Mouse (Mus musculus) heart, adult 2 months (tissue): ENCODE results near the gene Prdm15. TPM values are rescaled to one million over a fixed set of nuclear protein-coding genes. Genes with fewer than 3 reads are reported as not detected.

ENCODE experiments used
- DNase-seq, 2 experiments: peaks; one replicate each; pipeline ENCODE4 v3.0.0; 2021
- H3K27ac ChIP-seq: fragments of 200-600 bp; 2 replicates; pipeline ENCODE4 v1.8.1; 2022
- H3K27me3 ChIP-seq: fragments of 200-500 bp; 2 replicates; pipeline ENCODE4 v1.6.1; 2012; ENCODE audit warnings: mild to moderate bottlenecking, low read length, inconsistent platforms, mixed read lengths; ENCODE audit not compliant: control insufficient read depth, insufficient read depth
- H3K36me3 ChIP-seq: fragments of 200-500 bp; 2 replicates; pipeline ENCODE4 v1.6.1; 2012; ENCODE audit warnings: low read length, inconsistent platforms; ENCODE audit not compliant: control insufficient read depth, insufficient read depth
- H3K4me1 ChIP-seq: fragments of 200-500 bp; 2 replicates; pipeline ENCODE4 v1.6.1; 2011; ENCODE audit warnings: low read length; ENCODE audit not compliant: control insufficient read depth, insufficient read depth
- H3K4me3 ChIP-seq: fragments of 200-600 bp; 2 replicates; pipeline ENCODE4 v1.8.1; 2022
- H3K79me2 ChIP-seq: fragments of 200-500 bp; replicated peaks from 2 replicates; pipeline ENCODE4 v1.6.1; 2012; ENCODE audit warnings: mild to moderate bottlenecking, inconsistent platforms, low read length, moderate library complexity, mixed read lengths; ENCODE audit not compliant: control insufficient read depth, insufficient read depth
- H3K9ac ChIP-seq: fragments of 200-500 bp; 2 replicates; pipeline ENCODE4 v1.6.1; 2012; ENCODE audit warnings: low read depth, mild to moderate bottlenecking, control low read depth, inconsistent platforms, low read length, mixed read lengths
- CTCF ChIP-seq: fragments of 200-600 bp; IDR thresholded peaks from 2 replicates; pipeline ENCODE4 v1.8.1; 2022; ENCODE audit warnings: antibody characterized with exemption, mild to moderate bottlenecking, moderate library complexity
- EP300 ChIP-seq: fragments of 200-500 bp; IDR thresholded peaks from 2 replicates; pipeline ENCODE4 v1.6.1; 2011; ENCODE audit warnings: low read depth, low read length, control low read depth; ENCODE audit not compliant: insufficient read depth
- POLR2A ChIP-seq: fragments of 200-500 bp; IDR thresholded peaks from 2 replicates; pipeline ENCODE4 v1.6.1; 2011; ENCODE audit warnings: mild to moderate bottlenecking, low read depth, low read length, control low read depth; ENCODE audit not compliant: insufficient read depth
- WGBS: fragments of 180-500 bp; shearing (Covaris S2); methylation state at CpG from one replicate; pipeline ENCODE4 v1.1.7; 2018; 5-methylcytosine and 5-hydroxymethylcytosine counted together
- intact Hi-C: fragments of 180-260 bp; cut with DNase I; formaldehyde crosslinking; loops from one replicate; pipeline ENCODE4 v1.15.1; 2025
- polyA plus RNA-seq: library from polyadenylated mRNA; depleted of rRNA; stranded (reverse); fragments of >200 nt; gene quantifications from 2 replicates; pipeline ENCODE4 v1.2.3, GENCODE M21; 2012
- total RNA-seq, 2 experiments: library from RNA; stranded (reverse); gene quantifications; 2 replicates each; pipeline ENCODE4 v1.2.3; 2021

Gene Prdm15
- total and polyA plus RNA-seq, 3 experiments = 4.6 to 6.1 (median 4.8) TPM

DNA sequence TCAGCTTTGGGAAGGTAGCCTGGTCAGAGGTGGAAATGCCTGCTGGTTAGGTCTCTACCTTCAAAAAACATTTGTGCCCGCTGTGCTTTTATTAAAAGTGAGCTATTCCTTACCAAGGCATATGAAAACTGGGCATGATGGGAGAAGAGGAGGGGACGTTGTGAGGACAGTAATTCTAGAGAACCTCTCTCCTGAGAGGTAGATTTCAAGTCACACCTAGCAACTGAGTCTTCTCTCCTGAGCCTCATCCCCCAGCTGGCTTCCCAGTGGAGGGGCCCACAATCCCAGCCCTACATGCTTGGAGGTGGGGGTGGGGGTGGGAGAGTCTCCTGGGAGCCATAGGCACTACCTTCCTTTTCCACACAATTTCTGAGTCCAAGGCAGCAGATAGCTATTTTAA lies 87.0 kb downstream of the Prdm15 start:
- Histone ChIP-seq H3K4me1 (no peaks in the 10 kb centered on the region), H3K9ac (no peak overlapping the region), H3K4me3 (no peak overlapping the region), H3K79me2 (no peaks in the 10 kb centered on the region), H3K27ac (no peak overlapping the region), H3K27me3 (peaks cover 11% of the 10 kb centered on the region), H3K36me3 (no peaks in the 10 kb centered on the region)
- TF ChIP-seq POLR2A = no peak
- TF ChIP-seq EP300 = no peak
- TF ChIP-seq CTCF = no peak
- no peak for DNase-seq
- 64% methylated on average over 2 of the region's 2 CpGs for WGBS
- intact Hi-C loops = no loop called here

- H3K27ac ChIP-seq = no peak overlapping the region
- no peaks in the 10 kb centered on the region for H3K4me1 ChIP-seq
- WGBS = 20% methylated on average over 13 of the region's 13 CpGs
- no peaks in the 10 kb centered on the region for H3K36me3 ChIP-seq
- no peak for DNase-seq
- H3K79me2 ChIP-seq = no peaks in the 10 kb centered on the region
- no peak overlapping the region for H3K9ac ChIP-seq
- H3K27me3 ChIP-seq = peaks cover 11% of the 10 kb centered on the region
- intact Hi-C loops = no loop called here
- no peak overlapping the region for H3K4me3 ChIP-seq
- TF ChIP-seq EP300 (no peak), CTCF (no peak), POLR2A (no peak)
Observed at GRCm38 (mm10) chr16:97763990-97764340, 87.7 kb downstream of the Prdm15 start.

GRCm38 (mm10) chr16:97763061-97763989 lies 88.3 kb downstream of the Prdm15 start, which contains the start of gene Ripk4:
Ripk4 (minus strand) TSS chr16:97763787.
- peak; percentile 12 to 28 for DNase-seq

DNA sequence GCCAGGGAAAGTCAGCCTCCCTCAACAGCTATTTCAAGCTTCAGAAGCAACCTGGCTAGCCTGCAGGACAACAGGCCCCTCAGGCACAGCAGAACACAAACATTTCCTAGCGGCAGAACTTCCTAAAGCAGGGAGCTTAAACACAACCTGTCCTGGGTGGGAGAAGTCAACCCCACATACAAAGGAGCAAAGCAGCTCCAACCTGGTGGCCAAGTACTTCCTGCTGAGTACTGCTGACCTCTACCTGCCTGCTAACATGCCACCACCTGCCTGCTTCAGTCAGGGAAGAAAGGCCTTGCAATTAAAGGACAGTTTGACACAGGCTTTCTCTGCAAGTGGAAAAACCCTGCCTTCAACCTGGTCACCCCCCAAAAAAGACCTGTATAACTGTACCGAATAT lies 89.9 kb downstream of the Prdm15 start:
- no peak overlapping the region for H3K4me3 ChIP-seq
- no peak overlapping the region for H3K27ac ChIP-seq
- DNase-seq = no peak
- TF ChIP-seq POLR2A (no peak), CTCF (no peak), EP300 (no peak)
- H3K79me2 ChIP-seq = no peaks in the 10 kb centered on the region
- H3K9ac ChIP-seq = no peak overlapping the region
- H3K36me3 ChIP-seq = no peaks in the 10 kb centered on the region
- intact Hi-C loops = no loop called here
- no peaks in the 10 kb centered on the region for H3K4me1 ChIP-seq
- peaks cover 11% of the 10 kb centered on the region for H3K27me3 ChIP-seq
- 74% methylated on average over 2 of the region's 2 CpGs for WGBS

More at GRCm38 (mm10) chr16:97763061-97763989, 88.3 kb downstream of the Prdm15 start, which contains the start of gene Ripk4:
- no peaks in the 10 kb centered on the region for H3K36me3 ChIP-seq
- no peak within 1 kb of the TSS for H3K27ac ChIP-seq
- intact Hi-C loops = no loop called here
- no peaks in the 10 kb centered on the region for H3K4me1 ChIP-seq
- no peak within 1 kb of the TSS for H3K9ac ChIP-seq
- H3K27me3 ChIP-seq = peaks cover 11% of the 10 kb centered on the region
- peak within 1 kb of the TSS; percentile 8; the same call in 1 of the 2 replicates for H3K4me3 ChIP-seq
- H3K79me2 ChIP-seq = no peaks in the 10 kb centered on the region
- TF ChIP-seq EP300 (no peak), CTCF (no peak), POLR2A (no peak)
- 2% methylated on average over 88 of the region's 88 CpGs for WGBS

DNA sequence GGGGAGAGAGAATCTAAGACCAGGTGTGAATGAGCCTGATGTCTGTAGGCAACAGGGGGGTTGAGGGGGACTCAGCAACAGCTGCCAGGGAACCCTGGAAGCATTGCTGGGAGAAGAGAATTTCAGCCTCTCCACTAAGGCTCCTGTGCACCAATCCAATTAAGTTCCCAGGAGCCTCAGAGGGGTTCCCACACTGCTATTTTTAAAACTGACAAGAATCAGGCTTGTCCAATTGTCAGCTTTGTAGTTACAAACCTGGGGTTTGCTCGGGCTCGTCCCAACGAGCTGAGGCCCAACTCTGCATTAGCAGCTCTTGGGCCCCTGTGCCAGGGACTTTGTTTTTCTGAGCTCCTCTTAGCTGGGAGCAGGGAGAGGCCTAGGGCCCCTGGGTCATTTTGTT lies 92.0 kb downstream of the Prdm15 start:
- H3K9ac ChIP-seq = no peak overlapping the region

GRCm38 (mm10) chr16:97758288-97758687 lies 93.4 kb downstream of the Prdm15 start:
- Histone ChIP-seq H3K27ac (no peak overlapping the region), H3K36me3 (no peaks in the 10 kb centered on the region), H3K4me3 (no peak overlapping the region), H3K9ac (no peak overlapping the region), H3K4me1 (no peaks in the 10 kb centered on the region), H3K79me2 (no peaks in the 10 kb centered on the region), H3K27me3 (peaks cover 3% of the 10 kb centered on the region; the same call in 1 of the 2 replicates)
- no peak for DNase-seq
- intact Hi-C loops = no loop called here
- TF ChIP-seq EP300 (no peak), POLR2A (no peak), CTCF (no peak)
- WGBS = 55% methylated on average over 2 of the region's 2 CpGs

More for the DNA sequence above, 92.0 kb downstream of the Prdm15 start:
- no peaks in the 10 kb centered on the region for H3K79me2 ChIP-seq
- H3K4me1 ChIP-seq = no peaks in the 10 kb centered on the region
- no peaks in the 10 kb centered on the region for H3K36me3 ChIP-seq
- no peak overlapping the region for H3K27ac ChIP-seq
- no peak for DNase-seq
- H3K27me3 ChIP-seq = peaks cover 11% of the 10 kb centered on the region
- WGBS = 53% methylated on average over 3 of the region's 3 CpGs
- no peak overlapping the region for H3K4me3 ChIP-seq
- TF ChIP-seq EP300 = no peak
- no peak for TF ChIP-seq POLR2A
- no peak for TF ChIP-seq CTCF
- intact Hi-C loops = no loop called here
